Comparison of ENCODE assay signal across 8 mouse cellular contexts in genomic region chr17:25222951-25223601, GRCm38 (mm10). TPM values are rescaled to one million over a fixed set of nuclear protein-coding genes. Genes with fewer than 3 reads are reported as not detected.
A peak's percentile ranks its signal among the peaks of the same experiment; 100 is the strongest.
DNase-seq lines count a peak whose midpoint lies in the region; ATAC-seq and TF ChIP-seq lines count a peak whose summit lies in the region.

No protein-coding gene starts in this region.

- no peak for ATAC-seq in kidney, postnatal 0 days (replicated peaks; ENCODE audit: low FRiP score, low read depth)

- WGBS in heart, embryonic 10.5 days = 47% methylated on average over 6 of the region's 6 CpGs
- WGBS in embryonic facial prominence, embryonic 10.5 days = 47% methylated on average over 6 of the region's 6 CpGs
- WGBS in kidney, postnatal 0 days = 51% methylated on average over 6 of the region's 6 CpGs
- 18% methylated on average over 6 of the region's 6 CpGs for WGBS in olfactory bulb, adult 2 months

- H3K4me1 ChIP-seq in heart, embryonic 10.5 days = peaks cover 26% of the 10 kb centered on the region
- peaks cover 18% of the 10 kb centered on the region for H3K4me1 ChIP-seq in embryonic facial prominence, embryonic 10.5 days
- H3K4me1 ChIP-seq in kidney, postnatal 0 days (replicated peaks; ENCODE audit: insufficient read depth, low read length) = peaks cover 8% of the 10 kb centered on the region; the same call in 1 of the 2 replicates
- peaks cover 15% of the 10 kb centered on the region for H3K4me1 ChIP-seq in olfactory bulb, adult 2 months (ENCODE audit: control insufficient read depth, insufficient read depth, low read length)

- no peak for TF ChIP-seq CTCF in kidney, postnatal 0 days (IDR thresholded peaks at IDR 0.05; ENCODE audit: low read depth)
- TF ChIP-seq CTCF in olfactory bulb, adult 2 months (IDR thresholded peaks at IDR 0.05; ENCODE audit: insufficient read depth, low read depth, low read length) = no peak

- TF ChIP-seq POLR2A in olfactory bulb, adult 2 months (IDR thresholded peaks at IDR 0.05; ENCODE audit: insufficient read depth, low read depth, low read length) = no peak

- H3K4me3 ChIP-seq in heart, embryonic 10.5 days = peak overlapping the region; percentile 67
- peak overlapping the region; percentile 60 for H3K4me3 ChIP-seq in embryonic facial prominence, embryonic 10.5 days
- H3K4me3 ChIP-seq in kidney, postnatal 0 days (replicated peaks; ENCODE audit: low read depth, low read length) = no peak overlapping the region
- peak overlapping the region; percentile 34; the same call in 1 of the 2 replicates for H3K4me3 ChIP-seq in olfactory bulb, adult 2 months (ENCODE audit: insufficient read depth, low read depth, low read length)

- no peak overlapping the region for H3K9ac ChIP-seq in kidney, postnatal 0 days (ENCODE audit: low read depth, low read length)

- intact Hi-C loops in heart, postnatal 10 days (cut with DNase I) = no loop called here
- intact Hi-C loops in left cerebral cortex, postnatal 10 days (cut with DNase I) = no loop called here
- intact Hi-C loops in left cerebral cortex, postnatal 4 days (cut with DNase I) = no loop called here

- no peaks in the 10 kb centered on the region for H3K9me3 ChIP-seq in heart, embryonic 10.5 days
- no peaks in the 10 kb centered on the region for H3K9me3 ChIP-seq in embryonic facial prominence, embryonic 10.5 days
- no peaks in the 10 kb centered on the region for H3K9me3 ChIP-seq in kidney, postnatal 0 days (replicated peaks; ENCODE audit: low read length)

- peaks cover 33% of the 10 kb centered on the region for H3K36me3 ChIP-seq in heart, embryonic 10.5 days
- H3K36me3 ChIP-seq in embryonic facial prominence, embryonic 10.5 days (replicated peaks) = peaks cover 67% of the 10 kb centered on the region
- H3K36me3 ChIP-seq in kidney, postnatal 0 days (ENCODE audit: insufficient read depth, low read length) = peaks cover 14% of the 10 kb centered on the region; the same call in 1 of the 2 replicates

- DNase-seq in heart, embryonic 10.5 days (ENCODE audit: low spot score) = no peak
- DNase-seq in heart, postnatal 10 days = no peak
- DNase-seq in 416B (ENCODE audit: low read depth) = peak; percentile 61
- no peak for DNase-seq in embryonic facial prominence, embryonic 10.5 days (ENCODE audit: low spot score)
- DNase-seq in kidney, postnatal 0 days (ENCODE audit: low spot score) = no peak
- DNase-seq in left cerebral cortex, postnatal 10 days (ENCODE audit: extremely low spot score in 1 of 2, low spot score in 2 of 2) = no peak
- DNase-seq in left cerebral cortex, postnatal 4 days = no peak

- H3K27ac ChIP-seq in heart, embryonic 10.5 days = peak overlapping the region; percentile 77
- H3K27ac ChIP-seq in embryonic facial prominence, embryonic 10.5 days (replicated peaks) = peak overlapping the region; percentile 42; the same call in 1 of the 2 replicates
- H3K27ac ChIP-seq in kidney, postnatal 0 days = no peak overlapping the region
- peak overlapping the region; percentile 59; the same call in 1 of the 2 replicates for H3K27ac ChIP-seq in olfactory bulb, adult 2 months (ENCODE audit: insufficient read depth, low read depth, low read length)

- H3K27me3 ChIP-seq in heart, embryonic 10.5 days (ENCODE audit: insufficient read depth, poor library complexity, severe bottlenecking) = no peaks in the 10 kb centered on the region
- H3K27me3 ChIP-seq in embryonic facial prominence, embryonic 10.5 days (replicated peaks; ENCODE audit: low read depth, poor library complexity, severe bottlenecking) = 0 out of 2 replicates have a peak, but pooled peaks cover 17% of the 10 kb centered on the region
- no peaks in the 10 kb centered on the region for H3K27me3 ChIP-seq in kidney, postnatal 0 days (ENCODE audit: insufficient read depth, low read length)

- H3K4me2 ChIP-seq in kidney, postnatal 0 days (ENCODE audit: low read length) = peak overlapping the region; percentile 37

RNA-seq across cellular contexts. Expression of gene Gnptg, which starts 16.8 kb away (rescaled TPM):
- polyA plus RNA-seq in heart, embryonic 10.5 days (2016; fragmentation: Nextera tagmentation; extraction: Ambion mirVana) = 31.2 and 36.7 TPM in 2 replicates
- total RNA-seq in heart, postnatal 10 days (2021) = 10 to 100 TPM; 11.3 to 13.9 TPM
- 36.1 and 41.5 TPM in 2 replicates for polyA plus RNA-seq in embryonic facial prominence, embryonic 10.5 days (2016; fragmentation: Nextera tagmentation; extraction: Ambion mirVana)
- 68.8 and 71.2 TPM in 2 replicates for polyA plus RNA-seq in kidney, postnatal 0 days (2015; fragmentation: Nextera tagmentation; extraction: Ambion mirVana)
- not detected in 2 replicates for polyA plus RNA-seq in olfactory bulb, adult 2 months (2012; ENCODE audit: insufficient read depth, insufficient read length, low replicate concordance, missing spikeins)
- 10 to 100 TPM; 60.4 to 67.4 TPM for total RNA-seq in left cerebral cortex, postnatal 10 days (2021)
- 10 to 100 TPM; 54.6 to 56.0 TPM for total RNA-seq in left cerebral cortex, postnatal 4 days (2021)

RNA-seq across cellular contexts. Expression of gene Tsr3, which starts 16.9 kb away (rescaled TPM):
- polyA plus RNA-seq in heart, embryonic 10.5 days (2016; fragmentation: Nextera tagmentation; extraction: Ambion mirVana) = 44.9 and 58.4 TPM in 2 replicates
- 10 to 100 TPM; 12.7 to 13.8 TPM for total RNA-seq in heart, postnatal 10 days (2021)
- 75.4 and 78.6 TPM in 2 replicates for polyA plus RNA-seq in embryonic facial prominence, embryonic 10.5 days (2016; fragmentation: Nextera tagmentation; extraction: Ambion mirVana)
- 50.1 and 52.3 TPM in 2 replicates for polyA plus RNA-seq in kidney, postnatal 0 days (2015; fragmentation: Nextera tagmentation; extraction: Ambion mirVana)
- not detected in 2 replicates for polyA plus RNA-seq in olfactory bulb, adult 2 months (2012; ENCODE audit: insufficient read depth, insufficient read length, low replicate concordance, missing spikeins)
- 10 to 100 TPM; 28.6 to 30.3 TPM for total RNA-seq in left cerebral cortex, postnatal 10 days (2021)
- total RNA-seq in left cerebral cortex, postnatal 4 days (2021) = 10 to 100 TPM; 29.7 to 33.8 TPM

RNA-seq across cellular contexts. Expression of gene Baiap3, which starts 33.1 kb away (rescaled TPM):
- 0.54 and 1.3 TPM in 2 replicates for polyA plus RNA-seq in heart, embryonic 10.5 days (2016; fragmentation: Nextera tagmentation; extraction: Ambion mirVana)
- under 1 TPM; 0.27 to 0.34 TPM for total RNA-seq in heart, postnatal 10 days (2021)
- polyA plus RNA-seq in embryonic facial prominence, embryonic 10.5 days (2016; fragmentation: Nextera tagmentation; extraction: Ambion mirVana) = 0.67 and 0.94 TPM in 2 replicates
- 1.0 and 1.5 TPM in 2 replicates for polyA plus RNA-seq in kidney, postnatal 0 days (2015; fragmentation: Nextera tagmentation; extraction: Ambion mirVana)
- polyA plus RNA-seq in olfactory bulb, adult 2 months (2012; ENCODE audit: insufficient read depth, insufficient read length, low replicate concordance, missing spikeins) = not detected in 2 replicates
- 10 to 100 TPM; 17.4 to 35.0 TPM for total RNA-seq in left cerebral cortex, postnatal 10 days (2021)
- total RNA-seq in left cerebral cortex, postnatal 4 days (2021) = 10 to 100 TPM in 1 of 2 experiments, 1 to 10 TPM in 1; 5.2 to 24.2 TPM

RNA-seq across cellular contexts. Expression of gene Unkl, which starts 34.9 kb away (rescaled TPM):
- 6.5 and 7.4 TPM in 2 replicates for polyA plus RNA-seq in heart, embryonic 10.5 days (2016; fragmentation: Nextera tagmentation; extraction: Ambion mirVana)
- total RNA-seq in heart, postnatal 10 days (2021) = 10 to 100 TPM in 1 of 2 experiments, 1 to 10 TPM in 1; 10.0 to 10.1 TPM
- 9.6 and 10.9 TPM in 2 replicates for polyA plus RNA-seq in embryonic facial prominence, embryonic 10.5 days (2016; fragmentation: Nextera tagmentation; extraction: Ambion mirVana)
- 7.0 and 7.5 TPM in 2 replicates for polyA plus RNA-seq in kidney, postnatal 0 days (2015; fragmentation: Nextera tagmentation; extraction: Ambion mirVana)
- not detected in 2 replicates for polyA plus RNA-seq in olfactory bulb, adult 2 months (2012; ENCODE audit: insufficient read depth, insufficient read length, low replicate concordance, missing spikeins)
- 10 to 100 TPM; 31.8 to 32.3 TPM for total RNA-seq in left cerebral cortex, postnatal 10 days (2021)
- total RNA-seq in left cerebral cortex, postnatal 4 days (2021) = 10 to 100 TPM; 23.5 to 26.9 TPM

RNA-seq across cellular contexts. Expression of gene BC003965, which starts 38.7 kb away (rescaled TPM):
- polyA plus RNA-seq in heart, embryonic 10.5 days (2016; fragmentation: Nextera tagmentation; extraction: Ambion mirVana) = 27.3 and 34.6 TPM in 2 replicates
- 10 to 100 TPM; 18.4 to 18.8 TPM for total RNA-seq in heart, postnatal 10 days (2021)
- 35.5 and 36.9 TPM in 2 replicates for polyA plus RNA-seq in embryonic facial prominence, embryonic 10.5 days (2016; fragmentation: Nextera tagmentation; extraction: Ambion mirVana)
- 31.6 and 32.1 TPM in 2 replicates for polyA plus RNA-seq in kidney, postnatal 0 days (2015; fragmentation: Nextera tagmentation; extraction: Ambion mirVana)
- not detected in 2 replicates for polyA plus RNA-seq in olfactory bulb, adult 2 months (2012; ENCODE audit: insufficient read depth, insufficient read length, low replicate concordance, missing spikeins)
- total RNA-seq in left cerebral cortex, postnatal 10 days (2021) = 10 to 100 TPM; 17.6 to 17.9 TPM
- total RNA-seq in left cerebral cortex, postnatal 4 days (2021) = 10 to 100 TPM; 16.8 to 18.6 TPM

Comparison
In these comparisons a context has a peak if more than half of its experiments do, and no peak if none do; other contexts are left out.
1. RNA of gene Gnptg, which starts 16.8 kb away (polyA plus RNA-seq): 68.8 to 71.2 TPM in kidney, postnatal 0 days, 31.2 to 36.7 TPM in heart, embryonic 10.5 days and 36.1 to 41.5 TPM in embryonic facial prominence, embryonic 10.5 days; not detected in olfactory bulb, adult 2 months; every median in the first group is over 10 times any median in the second.
2. RNA of gene Tsr3, which starts 16.9 kb away (polyA plus RNA-seq): 75.4 to 78.6 TPM in embryonic facial prominence, embryonic 10.5 days, 44.9 to 58.4 TPM in heart, embryonic 10.5 days and 50.1 to 52.3 TPM in kidney, postnatal 0 days; not detected in olfactory bulb, adult 2 months; every median in the first group is over 10 times any median in the second.